Mouse (Mus musculus) gastrocnemius, adult 2 months (tissue): Measurements from ENCODE around the gene Zfand3. TPM values are rescaled to one million over a fixed set of nuclear protein-coding genes. Genes with fewer than 3 reads are reported as not detected.

ENCODE experiments used
- DNase-seq: peaks from one replicate; pipeline ENCODE4 v3.0.0; 2022
- H3K27ac ChIP-seq: fragments of 200-600 bp; 2 replicates; pipeline ENCODE4 v1.8.1; 2022; ENCODE audit warnings: mild to moderate bottlenecking
- H3K4me3 ChIP-seq: fragments of 200-600 bp; 2 replicates; pipeline ENCODE4 v1.8.1; 2022; ENCODE audit warnings: mild to moderate bottlenecking, moderate library complexity
- CTCF ChIP-seq: fragments of 200-600 bp; IDR thresholded peaks from 2 replicates; pipeline ENCODE4 v1.8.1; 2022; ENCODE audit warnings: antibody characterized with exemption, mild to moderate bottlenecking, moderate library complexity
- intact Hi-C: fragments of 180-260 bp; cut with DNase I; formaldehyde crosslinking; loops from one replicate; pipeline ENCODE4 v1.15.1; 2025
- total RNA-seq, 2 experiments: library from RNA; stranded (reverse); gene quantifications; 2 replicates each; pipeline ENCODE4 v1.2.3; 2021

The Zfand3 gene
- total RNA-seq, 2 experiments from 2014 or later, result 193 to 204 TPM

DNA sequence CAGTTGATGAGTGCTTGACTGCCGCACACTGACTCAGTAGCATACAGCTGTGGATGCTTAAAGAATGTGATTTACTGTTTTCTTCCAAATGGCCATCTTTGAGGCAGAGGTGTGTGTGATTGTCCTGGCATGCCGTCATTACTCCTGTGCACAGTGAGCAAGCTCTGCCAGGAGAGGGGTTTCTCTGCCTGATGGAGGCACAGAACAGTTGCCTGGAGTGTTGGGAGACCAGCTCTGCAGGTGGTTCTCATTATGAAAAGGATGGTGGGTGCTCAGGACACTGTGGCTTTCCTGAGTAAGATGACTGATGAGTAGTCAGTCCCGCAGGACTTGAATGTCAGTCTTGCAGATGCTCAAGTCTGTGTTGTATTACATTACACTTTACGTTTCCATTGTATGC, 149.6 kb downstream of the Zfand3 start:
- TF ChIP-seq CTCF, result no peak
- H3K27ac ChIP-seq, result no peak overlapping the region
- no peak for DNase-seq
- intact Hi-C loops, result no loop called here
- H3K4me3 ChIP-seq, result no peak overlapping the region

DNA sequence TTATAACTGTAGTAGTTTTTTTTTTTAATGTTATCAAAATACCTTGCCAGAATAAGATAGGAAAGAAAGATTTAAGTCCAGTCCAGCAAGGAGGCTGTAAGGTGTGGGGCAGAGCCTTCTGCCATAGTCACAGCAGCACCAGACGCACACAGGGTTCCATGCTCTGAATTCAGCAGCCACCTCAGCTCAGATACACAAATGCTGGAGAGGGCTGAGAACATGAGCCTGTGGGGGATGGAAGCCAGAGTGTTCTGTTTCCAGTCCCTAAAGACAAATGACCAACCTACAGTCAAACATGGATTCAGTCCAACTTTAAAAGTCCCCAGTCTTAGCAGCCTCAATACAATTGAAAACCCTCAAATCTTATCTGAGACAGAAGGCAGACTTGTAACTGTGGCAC, 150.3 kb downstream of the Zfand3 start:
- Histone ChIP-seq H3K4me3 (no peak overlapping the region), H3K27ac (0 out of 2 replicates have a peak overlapping the region, but pooled peaks have one; percentile 31)
- intact Hi-C loops, result no loop called here
- no peak for TF ChIP-seq CTCF
- peak; percentile 16 for DNase-seq

DNA sequence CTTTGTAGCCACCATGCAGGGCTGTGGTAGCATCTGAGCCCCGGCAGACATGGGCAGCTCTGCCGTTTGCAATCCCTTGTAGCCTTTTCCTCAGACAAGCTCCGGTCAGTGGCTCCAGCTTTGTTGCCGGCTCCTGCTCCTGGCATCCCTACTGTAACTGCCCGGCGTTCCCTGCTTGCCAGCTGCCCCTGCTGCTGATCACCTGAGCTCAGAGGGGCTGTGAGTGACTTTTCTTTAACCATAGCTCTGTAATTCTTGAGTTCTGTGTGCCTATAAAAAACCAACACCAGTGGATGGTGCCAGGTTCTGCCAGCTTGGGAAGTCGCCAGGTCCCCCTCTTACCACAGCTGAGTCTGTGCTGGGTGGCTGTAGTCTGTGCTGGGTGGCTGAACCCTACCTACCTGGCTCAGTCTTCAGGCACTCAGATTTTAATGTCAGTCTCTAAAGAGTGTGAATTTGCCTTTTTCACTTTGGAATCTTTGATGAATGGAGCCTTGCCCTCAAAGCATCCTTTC, 150.9 kb downstream of the Zfand3 start:
- intact Hi-C loops, result no loop called here
- DNase-seq, result peak; percentile 35
- TF ChIP-seq CTCF, result no peak
- Histone ChIP-seq H3K27ac (0 out of 2 replicates have a peak overlapping the region, but pooled peaks have one; percentile 31), H3K4me3 (no peak overlapping the region)

DNA sequence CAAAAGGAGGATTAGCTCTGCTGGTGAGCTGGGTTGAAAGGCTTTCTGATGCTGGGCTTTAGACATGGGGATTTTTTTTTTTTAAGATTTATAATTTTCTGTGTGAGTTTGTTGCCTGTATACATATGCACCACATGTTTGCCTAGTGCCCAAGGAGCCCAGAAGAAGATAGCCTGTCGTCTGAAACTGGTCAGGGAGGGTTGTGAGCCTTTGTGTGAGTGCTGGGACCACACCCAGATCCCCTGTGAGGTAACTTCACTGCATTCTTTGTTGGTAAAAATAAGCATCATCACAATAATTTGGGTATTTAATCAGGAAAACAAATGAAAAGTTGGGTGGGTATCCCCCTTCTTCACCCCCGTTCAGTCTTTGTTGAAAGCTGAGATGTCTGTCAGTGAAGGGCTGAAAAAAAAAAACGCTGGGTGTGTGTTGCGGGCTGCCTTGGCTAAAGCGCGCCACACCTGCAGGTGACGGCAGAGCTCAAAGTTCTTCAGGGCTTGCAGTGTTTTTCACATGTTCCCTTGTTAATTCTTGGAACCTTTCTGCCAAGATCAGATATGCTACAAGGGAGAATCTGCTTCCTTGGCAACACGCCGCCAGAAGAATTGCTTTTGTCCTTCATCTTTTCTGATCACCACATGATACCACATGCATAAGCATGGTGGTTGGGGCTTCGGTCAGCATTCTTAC, 154.0 kb downstream of the Zfand3 start:
- DNase-seq, result no peak
- intact Hi-C loops, result no loop called here
- H3K4me3 ChIP-seq, result no peak overlapping the region
- H3K27ac ChIP-seq, result no peak overlapping the region
- no peak for TF ChIP-seq CTCF

GRCm38 (mm10) chr17:30159341-30159740, 154.8 kb downstream of the Zfand3 start:
- intact Hi-C loops, result no loop called here
- no peak for TF ChIP-seq CTCF
- DNase-seq, result no peak
- Histone ChIP-seq H3K27ac (no peak overlapping the region), H3K4me3 (no peak overlapping the region)

DNA sequence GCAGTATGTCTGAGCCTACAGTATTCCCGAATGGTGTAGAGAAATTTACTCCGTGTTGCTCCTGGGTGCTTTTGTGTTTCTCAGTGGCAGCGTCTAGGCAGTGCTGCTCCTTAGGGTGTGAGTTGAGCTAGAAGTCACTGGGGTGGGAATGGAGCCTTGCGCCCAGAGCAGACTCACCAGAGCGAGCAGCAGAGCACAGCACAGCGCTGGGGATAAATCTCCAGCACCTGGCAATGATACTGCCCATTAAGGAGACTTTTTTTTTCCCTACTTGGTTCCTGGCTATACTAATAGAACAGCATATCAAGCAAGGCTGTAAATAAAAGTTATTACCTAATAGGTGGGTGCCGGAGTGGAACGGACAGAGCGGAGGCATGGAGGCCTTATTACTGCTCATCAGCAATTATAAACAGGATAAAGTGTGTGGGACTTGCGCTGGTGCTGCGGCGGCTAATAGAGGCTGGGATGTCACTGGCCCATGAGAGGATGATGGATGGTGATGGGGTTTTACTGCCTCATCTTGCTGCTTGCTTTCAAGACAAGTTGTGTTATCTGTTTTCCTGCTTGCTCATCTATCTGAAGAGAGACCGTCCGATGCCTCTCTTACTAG, 156.4 kb downstream of the Zfand3 start:
- no peak for TF ChIP-seq CTCF
- intact Hi-C loops, result no loop called here
- H3K27ac ChIP-seq, result no peak overlapping the region
- no peak overlapping the region for H3K4me3 ChIP-seq
- no peak for DNase-seq

DNA sequence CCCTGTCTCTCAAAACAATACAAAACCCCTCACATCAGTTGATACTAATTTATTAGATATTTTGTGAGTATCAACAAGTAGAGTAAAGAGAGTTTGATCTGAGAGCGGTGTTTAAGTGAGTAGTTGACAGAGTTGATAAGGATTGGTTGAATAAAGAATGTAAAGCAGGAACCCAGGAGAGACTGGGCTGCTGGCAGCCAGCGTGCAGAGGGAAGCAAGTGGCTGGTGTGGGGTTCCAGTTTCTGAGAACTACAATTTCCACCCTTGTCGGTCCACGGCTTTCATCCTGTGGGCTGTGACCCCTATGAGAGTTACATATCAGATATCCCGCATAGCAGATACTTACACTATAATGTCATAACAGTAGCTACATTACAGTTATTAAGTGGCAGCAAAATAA, 158.4 kb downstream of the Zfand3 start:
- intact Hi-C loops, result no loop called here
- H3K4me3 ChIP-seq, result no peak overlapping the region
- no peak overlapping the region for H3K27ac ChIP-seq
- TF ChIP-seq CTCF, result no peak
- DNase-seq, result no peak

GRCm38 (mm10) chr17:30163793-30164192, 159.3 kb downstream of the Zfand3 start:
- Histone ChIP-seq H3K27ac (no peak overlapping the region), H3K4me3 (no peak overlapping the region)
- DNase-seq, result no peak
- TF ChIP-seq CTCF, result no peak
- intact Hi-C loops, result no loop called here

GRCm38 (mm10) chr17:30164818-30165217, 160.3 kb downstream of the Zfand3 start:
- intact Hi-C loops, result no loop called here
- no peak for TF ChIP-seq CTCF
- Histone ChIP-seq H3K27ac (no peak overlapping the region), H3K4me3 (no peak overlapping the region)
- DNase-seq, result no peak

DNA sequence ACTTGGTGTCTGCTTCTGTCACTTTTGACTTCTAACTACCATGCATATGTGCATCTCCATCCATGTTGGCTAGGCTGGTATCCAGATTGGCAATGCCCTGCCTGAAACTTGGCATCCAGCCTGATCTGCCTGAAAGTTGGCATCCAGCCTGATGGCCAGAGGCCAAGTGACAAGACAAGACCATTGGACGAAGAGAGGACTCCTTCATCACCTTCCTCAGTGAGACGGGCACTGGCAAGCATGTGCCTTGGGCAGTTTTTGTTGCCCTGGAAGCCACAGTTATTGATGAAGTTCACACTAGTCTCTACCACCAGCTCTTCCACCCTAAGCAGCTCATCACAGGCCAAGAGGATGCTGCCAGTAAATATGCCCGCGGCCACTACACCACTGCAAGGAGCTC, 172.9 kb downstream of the Zfand3 start:
- H3K4me3 ChIP-seq, result no peak overlapping the region
- intact Hi-C loops, result no loop called here
- no peak for DNase-seq
- no peak for TF ChIP-seq CTCF
- H3K27ac ChIP-seq, result no peak overlapping the region

GRCm38 (mm10) chr17:30178402-30178801, 173.9 kb downstream of the Zfand3 start:
- intact Hi-C loops, result no loop called here
- no peak for TF ChIP-seq CTCF
- DNase-seq, result no peak
- Histone ChIP-seq H3K4me3 (no peak overlapping the region), H3K27ac (no peak overlapping the region)

DNA sequence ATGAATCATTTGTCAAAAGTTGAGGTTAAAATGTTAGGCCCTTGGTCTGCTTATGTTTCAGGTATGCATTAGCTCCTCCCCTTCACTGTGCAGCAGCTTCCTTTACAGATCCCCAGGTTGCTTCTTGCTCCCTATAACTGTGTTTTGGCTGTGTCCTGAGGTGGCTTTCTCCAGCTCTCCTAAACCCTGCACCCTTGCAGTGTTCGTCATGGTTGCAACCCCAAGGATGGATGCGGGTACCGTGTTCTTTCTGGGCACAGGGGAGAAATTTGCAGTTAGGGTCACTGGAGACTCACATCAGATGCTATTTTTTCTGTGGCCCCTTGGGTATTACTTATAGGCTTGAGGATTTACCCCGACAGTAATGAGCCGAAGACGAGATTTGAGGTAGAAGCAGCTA, 175.7 kb downstream of the Zfand3 start:
- no peak overlapping the region for H3K27ac ChIP-seq
- intact Hi-C loops, result no loop called here
- no peak overlapping the region for H3K4me3 ChIP-seq
- no peak for DNase-seq
- TF ChIP-seq CTCF, result no peak

GRCm38 (mm10) chr17:30181554-30181953, 177.0 kb downstream of the Zfand3 start:
- H3K27ac ChIP-seq, result no peak overlapping the region
- intact Hi-C loops, result no loop called here
- TF ChIP-seq CTCF, result no peak

GRCm38 (mm10) chr17:30182063-30182462, 177.5 kb downstream of the Zfand3 start:
- TF ChIP-seq CTCF, result no peak
- intact Hi-C loops, result no loop called here
- no peak overlapping the region for H3K27ac ChIP-seq
- H3K4me3 ChIP-seq, result no peak overlapping the region
- no peak for DNase-seq

More at GRCm38 (mm10) chr17:30181554-30181953, 177.0 kb downstream of the Zfand3 start:
- H3K4me3 ChIP-seq, result no peak overlapping the region
- no peak for DNase-seq
